16 mouse cellular contexts compared by ENCODE assay signal in the genomic region with DNA sequence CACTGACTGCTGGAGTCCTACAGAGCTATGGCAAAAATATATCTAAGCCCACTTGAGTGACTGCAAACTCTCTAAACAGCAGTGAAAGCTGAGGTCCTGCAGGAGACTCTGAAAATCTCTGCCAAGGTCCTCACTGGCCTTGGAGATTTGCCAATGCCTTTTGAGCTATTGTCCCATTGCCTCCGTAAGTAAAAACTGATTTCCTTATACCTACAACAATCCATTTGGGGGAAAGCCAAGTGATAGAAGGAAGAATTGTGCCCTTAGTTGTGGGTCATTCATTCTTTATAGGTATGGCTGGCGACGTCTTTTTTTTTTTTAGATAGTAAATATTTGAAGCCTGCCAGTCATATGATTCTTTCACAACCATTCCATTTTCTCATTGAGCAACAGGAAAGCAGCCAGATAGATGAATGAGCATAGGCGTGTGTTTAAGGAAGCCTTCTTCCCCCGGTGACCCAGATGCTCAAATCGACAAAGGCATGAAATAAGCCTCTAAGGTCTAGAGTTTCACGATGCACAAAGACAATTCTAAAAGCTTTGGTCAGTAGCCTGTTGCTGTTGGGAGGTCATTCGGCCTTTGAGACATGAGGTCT. TPM values are rescaled to one million over a fixed set of nuclear protein-coding genes. Genes with fewer than 3 reads are reported as not detected.
A peak's percentile ranks its signal among the peaks of the same experiment; 100 is the strongest.
DNase-seq lines count a peak whose midpoint lies in the region; ATAC-seq and TF ChIP-seq lines count a peak whose summit lies in the region.
"Had no signal": no experiment of that assay in that cellular context is flagged by ENCODE, and none has a peak within 500 bp of the region (broad histone marks: within the 10 kb centered on the region; RNA-seq: fewer than 3 reads in every experiment).

No protein-coding gene starts in this region.

- DNase-seq in kidney, adult 11 months: peak; percentile 14
- DNase-seq in kidney, postnatal 10 days: no peak
- DNase-seq in lung, postnatal 10 days: no peak
- DNase-seq in kidney, postnatal 36 days: peak; percentile 27 to 48
- peak; percentile 23 for DNase-seq in stomach, postnatal 0 days (ENCODE audit: low spot score)
- DNase-seq: cerebellum, adult 2 months; heart, adult 2 months; right cerebral cortex, postnatal 14 days; thymus, adult 18-20 months had no signal

- no peaks in the 10 kb centered on the region for H3K9me3 ChIP-seq in lung, embryonic 16.5 days (ENCODE audit: control insufficient read depth, low read length)
- H3K9me3 ChIP-seq in stomach, postnatal 0 days (ENCODE audit: control insufficient read depth, low read length): no peaks in the 10 kb centered on the region
- no peaks in the 10 kb centered on the region for H3K9me3 ChIP-seq in forebrain, embryonic 13.5 days (replicated peaks)
- H3K9me3 ChIP-seq: forebrain, embryonic 10.5 days; hindbrain, embryonic 13.5 days; intestine, embryonic 15.5 days had no signal

- 57% methylated on average over 8 of the region's 8 CpGs for WGBS in lung, embryonic 16.5 days
- 50% methylated on average over 8 of the region's 8 CpGs for WGBS in stomach, postnatal 0 days
- 78% methylated on average over 8 of the region's 8 CpGs for WGBS in forebrain, embryonic 13.5 days

- no peak overlapping the region for H3K9ac ChIP-seq in lung, embryonic 16.5 days (ENCODE audit: low read length)
- no peak overlapping the region for H3K9ac ChIP-seq in stomach, postnatal 0 days (ENCODE audit: low read length)
- H3K9ac ChIP-seq in forebrain, embryonic 13.5 days: no peak overlapping the region
- H3K9ac ChIP-seq: hindbrain, embryonic 13.5 days; intestine, embryonic 15.5 days had no signal

- H3K4me2 ChIP-seq in lung, embryonic 16.5 days (ENCODE audit: low read depth, low read length): no peak overlapping the region
- H3K4me2 ChIP-seq in stomach, postnatal 0 days (replicated peaks; ENCODE audit: low read depth): no peak overlapping the region
- H3K4me2 ChIP-seq in forebrain, embryonic 13.5 days: no peak overlapping the region
- H3K4me2 ChIP-seq: hindbrain, embryonic 13.5 days; intestine, embryonic 15.5 days had no signal

- H3K27ac ChIP-seq in lung, embryonic 16.5 days (ENCODE audit: low read length): peak overlapping the region; percentile 9; the same call in 1 of the 2 replicates
- H3K27ac ChIP-seq in stomach, postnatal 0 days (replicated peaks): peak overlapping the region; percentile 40
- H3K27ac ChIP-seq in forebrain, embryonic 13.5 days: no peak overlapping the region
- H3K27ac ChIP-seq: forebrain, embryonic 10.5 days; heart, adult 2 months; hindbrain, embryonic 13.5 days; intestine, embryonic 15.5 days had no signal

- no peaks in the 10 kb centered on the region for H3K36me3 ChIP-seq in lung, embryonic 16.5 days (ENCODE audit: control insufficient read depth, insufficient read depth, low read length)
- H3K36me3 ChIP-seq in stomach, postnatal 0 days (ENCODE audit: control insufficient read depth, insufficient read depth, low read length): no peaks in the 10 kb centered on the region
- H3K36me3 ChIP-seq in forebrain, embryonic 13.5 days (ENCODE audit: poor library complexity, severe bottlenecking): no peaks in the 10 kb centered on the region
- H3K36me3 ChIP-seq: forebrain, embryonic 10.5 days; hindbrain, embryonic 13.5 days; intestine, embryonic 15.5 days had no signal

- no peaks in the 10 kb centered on the region for H3K27me3 ChIP-seq in lung, embryonic 16.5 days (ENCODE audit: control insufficient read depth, insufficient read depth, low read depth, low read length)
- H3K27me3 ChIP-seq in stomach, postnatal 0 days (ENCODE audit: control insufficient read depth, insufficient read depth, low read length): no peaks in the 10 kb centered on the region
- no peaks in the 10 kb centered on the region for H3K27me3 ChIP-seq in forebrain, embryonic 13.5 days
- H3K27me3 ChIP-seq: hindbrain, embryonic 13.5 days; intestine, embryonic 15.5 days had no signal

- no peak overlapping the region for H3K4me3 ChIP-seq in lung, embryonic 16.5 days (ENCODE audit: low read length)
- H3K4me3 ChIP-seq in stomach, postnatal 0 days (ENCODE audit: low read depth, low read length): no peak overlapping the region
- H3K4me3 ChIP-seq in forebrain, embryonic 13.5 days: no peak overlapping the region
- H3K4me3 ChIP-seq: forebrain, embryonic 10.5 days; heart, adult 2 months; hindbrain, embryonic 13.5 days; intestine, embryonic 15.5 days had no signal

- ATAC-seq in lung, embryonic 16.5 days (ENCODE audit: low read depth): no peak
- ATAC-seq in stomach, postnatal 0 days (ENCODE audit: low FRiP score, low TSS enrichment): 0 out of 2 replicates have a peak, but pooled peaks have one; percentile 31
- ATAC-seq in forebrain, embryonic 13.5 days: no peak
- ATAC-seq: CD4-positive, CD25-positive, alpha-beta regulatory T cell, adult 4 months; intestine, embryonic 15.5 days; midbrain, embryonic 16.5 days had no signal

- no peak for TF ChIP-seq CTCF in stomach, postnatal 0 days (IDR thresholded peaks at IDR 0.05; ENCODE audit: low read depth)

- H3K4me1 ChIP-seq in lung, embryonic 16.5 days (replicated peaks; ENCODE audit: control insufficient read depth, insufficient read depth, low read length): peaks cover 7% of the 10 kb centered on the region
- no peaks in the 10 kb centered on the region for H3K4me1 ChIP-seq in stomach, postnatal 0 days (replicated peaks; ENCODE audit: control insufficient read depth, insufficient read depth)
- H3K4me1 ChIP-seq in forebrain, embryonic 13.5 days: no peaks in the 10 kb centered on the region
- H3K4me1 ChIP-seq: forebrain, embryonic 10.5 days; hindbrain, embryonic 13.5 days had no signal

- no peak for TF ChIP-seq EP300 in stomach, postnatal 0 days (optimal IDR thresholded peaks at IDR 0.05)

RNA-seq across cellular contexts. Expression of a gene that starts 35.4 kb away (rescaled TPM):
- 15.8 and 16.4 TPM in 2 replicates for polyA plus RNA-seq in lung, embryonic 16.5 days (2015; fragmentation: Nextera tagmentation; extraction: Ambion mirVana)
- polyA plus RNA-seq in stomach, postnatal 0 days (2015; fragmentation: Nextera tagmentation; extraction: Ambion mirVana): 18.1 and 20.2 TPM in 2 replicates
- polyA plus RNA-seq in forebrain, embryonic 13.5 days (2015; fragmentation: Nextera tagmentation; extraction: Ambion mirVana): 17.2 and 17.5 TPM in 2 replicates

Comparison
In these comparisons a context has a peak if more than half of its experiments do, and no peak if none do; other contexts are left out.
1. DNase-seq: peak in kidney, adult 11 months (single experiment), kidney, postnatal 36 days (2 of 2) and stomach, postnatal 0 days (single experiment); none in kidney, postnatal 10 days (single experiment) and lung, postnatal 10 days (single experiment).